17 mouse cellular contexts compared by ENCODE assay signal in the genomic region with DNA sequence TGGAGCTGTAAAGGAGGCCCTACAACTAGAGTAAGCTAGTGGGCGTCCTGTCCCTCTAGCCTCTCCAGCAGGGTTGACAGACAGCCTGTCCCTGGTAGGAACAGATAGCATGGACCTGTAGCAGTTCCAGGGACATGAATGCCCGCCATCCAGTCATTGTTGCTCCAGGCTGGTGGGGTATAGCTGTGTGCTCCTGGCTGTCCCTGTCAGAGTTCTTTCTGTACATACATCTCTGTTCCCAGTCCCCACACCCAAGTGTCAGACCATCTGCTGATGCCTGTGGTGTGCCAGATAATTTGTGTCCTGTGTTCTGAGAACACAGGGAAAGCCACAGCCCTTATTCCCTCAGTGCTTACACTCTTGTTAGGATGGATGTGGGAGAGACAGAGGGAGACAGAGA. TPM values are rescaled to one million over a fixed set of nuclear protein-coding genes. Genes with fewer than 3 reads are reported as not detected.
DNase-seq lines count a peak whose midpoint lies in the region; ATAC-seq lines count a peak whose summit lies in the region.
"Had no signal": no experiment of that assay in that cellular context is flagged by ENCODE, and none has a peak within 500 bp of the region (broad histone marks: within the 10 kb centered on the region; RNA-seq: fewer than 3 reads in every experiment).

No protein-coding gene starts in this region.

- H3K9ac ChIP-seq in hindbrain, embryonic 16.5 days (ENCODE audit: low read depth, low read length), result no peak overlapping the region
- H3K9ac ChIP-seq in hindbrain, embryonic 11.5 days (ENCODE audit: low read depth, low read length), result no peak overlapping the region
- H3K9ac ChIP-seq: heart, embryonic 15.5 days; hindbrain, embryonic 12.5 days; intestine, embryonic 15.5 days; midbrain, embryonic 13.5 days had no signal

- no peak overlapping the region for H3K4me2 ChIP-seq in hindbrain, embryonic 16.5 days (ENCODE audit: low read length)
- no peak overlapping the region for H3K4me2 ChIP-seq in hindbrain, embryonic 11.5 days (replicated peaks; ENCODE audit: low read depth, low read length)
- H3K4me2 ChIP-seq: heart, embryonic 15.5 days; hindbrain, embryonic 12.5 days; intestine, embryonic 15.5 days; midbrain, embryonic 13.5 days had no signal

- no peaks in the 10 kb centered on the region for H3K27me3 ChIP-seq in hindbrain, embryonic 16.5 days (replicated peaks; ENCODE audit: control insufficient read depth, insufficient read depth, low read length)
- no peaks in the 10 kb centered on the region for H3K27me3 ChIP-seq in hindbrain, embryonic 11.5 days (ENCODE audit: control insufficient read depth, insufficient read depth, low read length)
- H3K27me3 ChIP-seq: heart, embryonic 15.5 days; hindbrain, embryonic 12.5 days; intestine, embryonic 15.5 days; midbrain, embryonic 13.5 days had no signal

- H3K4me3 ChIP-seq in hindbrain, embryonic 16.5 days (ENCODE audit: low read length), result no peak overlapping the region
- no peak overlapping the region for H3K4me3 ChIP-seq in hindbrain, embryonic 11.5 days (ENCODE audit: low read depth, low read length)
- H3K4me3 ChIP-seq: heart, embryonic 15.5 days; hindbrain, embryonic 12.5 days; intestine, embryonic 15.5 days; midbrain, embryonic 13.5 days had no signal

- H3K27ac ChIP-seq in hindbrain, embryonic 16.5 days (ENCODE audit: low read depth, low read length), result no peak overlapping the region
- no peak overlapping the region for H3K27ac ChIP-seq in hindbrain, embryonic 11.5 days (ENCODE audit: low read depth, low read length)
- H3K27ac ChIP-seq: heart, embryonic 15.5 days; hindbrain, embryonic 12.5 days; intestine, embryonic 15.5 days; midbrain, embryonic 13.5 days had no signal

- H3K9me3 ChIP-seq in hindbrain, embryonic 16.5 days (ENCODE audit: control insufficient read depth, low read length), result no peaks in the 10 kb centered on the region
- H3K9me3 ChIP-seq in hindbrain, embryonic 11.5 days (ENCODE audit: control insufficient read depth, low read length), result no peaks in the 10 kb centered on the region
- H3K9me3 ChIP-seq: heart, embryonic 15.5 days; hindbrain, embryonic 12.5 days; intestine, embryonic 15.5 days; midbrain, embryonic 13.5 days had no signal

- no peaks in the 10 kb centered on the region for H3K36me3 ChIP-seq in hindbrain, embryonic 16.5 days (ENCODE audit: control insufficient read depth, insufficient read depth, low read length)
- H3K36me3 ChIP-seq in hindbrain, embryonic 11.5 days (ENCODE audit: control insufficient read depth, insufficient read depth, low read length), result no peaks in the 10 kb centered on the region
- H3K36me3 ChIP-seq: intestine, embryonic 15.5 days had no signal

- no peak for DNase-seq in hindbrain, embryonic 11.5 days (ENCODE audit: low spot score)
- DNase-seq in cerebellum, adult 9-11 months, result peak; percentile 24
- DNase-seq in layer of hippocampus, adult 18-20 months (ENCODE audit: low spot score in 2 of 2), result peak; percentile 61 to 89
- DNase-seq in testis, postnatal 14 days (ENCODE audit: low spot score), result no peak
- DNase-seq: adrenal gland, adult 2 months; kidney, postnatal 14 days; lung, adult 2 months; lung, postnatal 4 days had no signal

- ATAC-seq in hindbrain, embryonic 16.5 days, result 0 out of 2 replicates have a peak, but pooled peaks have one; percentile 37
- ATAC-seq in hindbrain, embryonic 11.5 days (ENCODE audit: low FRiP score), result no peak
- ATAC-seq in megakaryocyte-erythroid progenitor cell, adult 5-6 weeks (replicated peaks; ENCODE audit: low FRiP score, low TSS enrichment, poor library complexity, severe bottlenecking), result no peak
- ATAC-seq in megakaryocyte, adult 5-6 weeks (ENCODE audit: poor library complexity, severe bottlenecking), result no peak
- ATAC-seq: CD4-positive, CD25-positive, alpha-beta regulatory T cell, adult 4 months; intestine, embryonic 15.5 days; midbrain, embryonic 13.5 days had no signal

- no peaks in the 10 kb centered on the region for H3K4me1 ChIP-seq in hindbrain, embryonic 16.5 days (ENCODE audit: control insufficient read depth, insufficient read depth, low read depth, low read length)
- H3K4me1 ChIP-seq in hindbrain, embryonic 11.5 days (replicated peaks; ENCODE audit: control insufficient read depth, insufficient read depth, low read length), result no peaks in the 10 kb centered on the region
- H3K4me1 ChIP-seq: hindbrain, embryonic 12.5 days; intestine, embryonic 15.5 days; midbrain, embryonic 13.5 days had no signal

- 75% methylated on average over 2 of the region's 2 CpGs for WGBS in hindbrain, embryonic 16.5 days
- 67% methylated on average over 2 of the region's 2 CpGs for WGBS in hindbrain, embryonic 11.5 days

RNA-seq across cellular contexts. Expression of a gene that starts 35.3 kb away (rescaled TPM):
- 4.4 and 7.0 TPM in 2 replicates for polyA plus RNA-seq in hindbrain, embryonic 16.5 days (2015; fragmentation: Nextera tagmentation; extraction: Ambion mirVana)
- polyA plus RNA-seq in hindbrain, embryonic 11.5 days (2014; fragmentation: Nextera tagmentation; extraction: Ambion mirVana), result 4.5 and 6.7 TPM in 2 replicates
- 10 to 100 TPM; 38.6 to 43.0 TPM for total RNA-seq in layer of hippocampus, adult 18-20 months (2021)
- not detected in 2 replicates for total RNA-seq in megakaryocyte-erythroid progenitor cell, adult 5-6 weeks (2014; fragmentation: Nextera tagmentation)
- 0.33 TPM in 1 of 2 replicates, not detected in the other for total RNA-seq in megakaryocyte-erythroid progenitor cell, adult 5-6 weeks (2017)
- total RNA-seq in megakaryocyte, adult 5-6 weeks (2015), result 9.0 and 9.2 TPM in 2 replicates
- 10.8 and 16.5 TPM in 2 replicates for total RNA-seq in megakaryocyte, adult 5-6 weeks (2017)
- total RNA-seq: MEL had no signal
- polyA plus RNA-seq: CD4-positive, CD25-positive, alpha-beta regulatory T cell, adult 4 months had no signal

Comparison
In these comparisons a context has a peak if more than half of its experiments do, and no peak if none do; other contexts are left out.
1. DNase-seq: peak in cerebellum, adult 9-11 months (single experiment) and layer of hippocampus, adult 18-20 months (2 of 2); none in hindbrain, embryonic 11.5 days (single experiment) and testis, postnatal 14 days (single experiment).
2. RNA of a gene that starts 35.3 kb away (total RNA-seq): 38.6 to 43.0 TPM in layer of hippocampus, adult 18-20 months and 9.0 to 16.5 TPM in megakaryocyte, adult 5-6 weeks; 0.33 TPM in megakaryocyte-erythroid progenitor cell, adult 5-6 weeks; every median in the first group is over 4 times any median in the second.